Mouse (Mus musculus) liver, adult 2 months (tissue): Measurements from ENCODE around the gene Abhd17c. TPM values are rescaled to one million over a fixed set of nuclear protein-coding genes. Genes with fewer than 3 reads are reported as not detected.
"Not testable (repeated sequence)": the region's sequence is repeated elsewhere in the genome, so short reads cannot be mapped to it uniquely, and the experiment has no call there.

Source experiments
- DNase-seq: peaks from one replicate; pipeline ENCODE4 v3.0.0-alpha.2; 2011; ENCODE audit warnings: low read depth, low spot score; ENCODE audit errors: extremely low read depth
- H3K27ac ChIP-seq: fragments of 200-500 bp; replicated peaks from 2 replicates; pipeline ENCODE4 v1.5.1; 2012; ENCODE audit warnings: low read depth, mild to moderate bottlenecking, control low read depth, inconsistent platforms, low read length; ENCODE audit not compliant: insufficient read depth
- H3K27me3 ChIP-seq: fragments of 200-500 bp; 2 replicates; pipeline ENCODE4 v1.6.1; 2012; ENCODE audit warnings: mild to moderate bottlenecking, moderate library complexity, low read length, inconsistent platforms; ENCODE audit not compliant: control insufficient read depth, insufficient read depth
- H3K36me3 ChIP-seq: fragments of 200-500 bp; 2 replicates; pipeline ENCODE4 v1.6.1; 2012; ENCODE audit warnings: low read length, inconsistent platforms; ENCODE audit not compliant: control insufficient read depth, insufficient read depth
- H3K4me1 ChIP-seq: fragments of 200-500 bp; 2 replicates; pipeline ENCODE4 v1.6.1; 2011; ENCODE audit warnings: low read length; ENCODE audit not compliant: control insufficient read depth, insufficient read depth
- H3K4me3 ChIP-seq: fragments of 200-500 bp; 2 replicates; pipeline ENCODE4 v1.5.1; 2011; ENCODE audit warnings: low read depth, mild to moderate bottlenecking, control low read depth, low read length, moderate library complexity; ENCODE audit not compliant: insufficient read depth
- H3K79me2 ChIP-seq: fragments of 200-500 bp; 2 replicates; pipeline ENCODE4 v1.6.1; 2012; ENCODE audit warnings: inconsistent platforms, mild to moderate bottlenecking, low read length, moderate library complexity; ENCODE audit not compliant: control insufficient read depth, insufficient read depth
- H3K9ac ChIP-seq: fragments of 200-500 bp; 2 replicates; pipeline ENCODE4 v1.6.1; 2012; ENCODE audit warnings: low read depth, mild to moderate bottlenecking, control low read depth, inconsistent platforms, low read length
- CTCF ChIP-seq: fragments of 200-500 bp; IDR thresholded peaks from 2 replicates; pipeline ENCODE4 v1.5.1; 2011; ENCODE audit warnings: low read depth, low read length, control low read depth
- POLR2A ChIP-seq: fragments of 200-500 bp; IDR thresholded peaks from 2 replicates; pipeline ENCODE4 v1.6.1; 2011; ENCODE audit warnings: low read length, control low read depth; ENCODE audit not compliant: insufficient read depth; ENCODE audit errors: extremely low read depth
- WGBS: fragments of 180-500 bp; shearing (Covaris S2); methylation state at CpG from one replicate; pipeline ENCODE4 v1.1.7; 2018; 5-methylcytosine and 5-hydroxymethylcytosine counted together
- polyA plus RNA-seq: library from polyadenylated mRNA; depleted of rRNA; stranded (reverse); fragments of >200 nt; gene quantifications from 2 replicates; pipeline ENCODE4 v1.2.3, GENCODE M21; 2012
- total RNA-seq: library from RNA; depleted of rRNA; stranded (reverse); fragments of >200 nt; gene quantifications from 2 replicates; pipeline ENCODE4 v1.2.3, GENCODE M21; 2014

The Abhd17c gene
- total and polyA plus RNA-seq, 2 experiments = 32.4 to 102 TPM

DNA sequence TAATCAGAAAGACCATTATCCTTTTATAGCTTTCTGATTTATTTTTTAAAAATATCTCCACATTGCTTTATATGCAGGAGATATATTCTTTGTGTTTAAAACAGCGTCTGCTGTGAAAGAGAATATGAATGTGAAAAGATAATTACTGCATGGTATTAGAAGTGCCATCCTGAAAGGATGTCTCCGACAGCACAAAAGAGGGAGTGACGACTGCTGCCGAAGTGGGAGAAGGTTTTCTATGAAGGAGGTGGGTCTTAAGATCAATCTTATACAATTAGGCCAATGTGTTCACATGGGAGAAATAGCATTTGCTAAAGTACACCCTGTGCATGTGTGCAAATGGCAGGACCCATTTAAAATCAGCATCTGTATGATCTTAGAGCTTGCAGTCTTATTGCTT, 33.5 kb upstream of the Abhd17c start:
- H3K27me3 ChIP-seq = no peaks in the 10 kb centered on the region
- no peaks in the 10 kb centered on the region for H3K36me3 ChIP-seq
- WGBS = 95% methylated on average over 4 of the region's 4 CpGs
- TF ChIP-seq POLR2A = no peak
- TF ChIP-seq CTCF = no peak
- no peak overlapping the region for H3K27ac ChIP-seq
- H3K9ac ChIP-seq = no peak overlapping the region
- no peaks in the 10 kb centered on the region for H3K79me2 ChIP-seq
- H3K4me1 ChIP-seq = no peaks in the 10 kb centered on the region
- no peak overlapping the region for H3K4me3 ChIP-seq
- DNase-seq = no peak

DNA sequence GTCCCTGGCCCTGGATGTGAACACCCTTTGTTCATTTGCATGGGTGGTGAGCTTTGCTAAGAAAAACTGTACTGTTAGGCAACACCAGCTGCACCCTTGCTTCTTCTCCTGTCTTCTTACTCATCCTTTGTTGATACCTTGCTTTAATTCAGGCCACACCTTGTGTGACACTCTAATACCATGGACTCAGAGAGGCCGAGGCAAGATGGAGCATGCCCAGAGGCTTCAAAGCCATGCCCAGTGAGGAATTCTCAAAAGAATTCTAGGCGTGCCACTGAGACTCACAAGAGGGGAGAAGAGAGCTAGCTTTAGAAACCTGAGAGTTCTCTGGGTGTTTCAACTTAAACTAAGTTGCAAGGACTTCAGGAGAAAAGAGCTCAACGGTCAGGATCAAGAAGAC, 33.0 kb upstream of the Abhd17c start:
- DNase-seq = no peak
- Histone ChIP-seq H3K27me3 (no peaks in the 10 kb centered on the region), H3K79me2 (no peaks in the 10 kb centered on the region), H3K9ac (no peak overlapping the region), H3K4me1 (no peaks in the 10 kb centered on the region), H3K4me3 (no peak overlapping the region), H3K36me3 (no peaks in the 10 kb centered on the region), H3K27ac (no peak overlapping the region)
- WGBS = 89% methylated on average over 3 of the region's 3 CpGs
- no peak for TF ChIP-seq POLR2A
- no peak for TF ChIP-seq CTCF

GRCm38 (mm10) chr7:84178809-84179208, 27.1 kb upstream of the Abhd17c start:
- not testable (repeated sequence) for H3K27me3 ChIP-seq, H3K9ac ChIP-seq, H3K27ac ChIP-seq, H3K4me3 ChIP-seq, DNase-seq, H3K36me3 ChIP-seq, H3K79me2 ChIP-seq, H3K4me1 ChIP-seq
- WGBS = 71% methylated on average over 2 of the region's 2 CpGs

DNA sequence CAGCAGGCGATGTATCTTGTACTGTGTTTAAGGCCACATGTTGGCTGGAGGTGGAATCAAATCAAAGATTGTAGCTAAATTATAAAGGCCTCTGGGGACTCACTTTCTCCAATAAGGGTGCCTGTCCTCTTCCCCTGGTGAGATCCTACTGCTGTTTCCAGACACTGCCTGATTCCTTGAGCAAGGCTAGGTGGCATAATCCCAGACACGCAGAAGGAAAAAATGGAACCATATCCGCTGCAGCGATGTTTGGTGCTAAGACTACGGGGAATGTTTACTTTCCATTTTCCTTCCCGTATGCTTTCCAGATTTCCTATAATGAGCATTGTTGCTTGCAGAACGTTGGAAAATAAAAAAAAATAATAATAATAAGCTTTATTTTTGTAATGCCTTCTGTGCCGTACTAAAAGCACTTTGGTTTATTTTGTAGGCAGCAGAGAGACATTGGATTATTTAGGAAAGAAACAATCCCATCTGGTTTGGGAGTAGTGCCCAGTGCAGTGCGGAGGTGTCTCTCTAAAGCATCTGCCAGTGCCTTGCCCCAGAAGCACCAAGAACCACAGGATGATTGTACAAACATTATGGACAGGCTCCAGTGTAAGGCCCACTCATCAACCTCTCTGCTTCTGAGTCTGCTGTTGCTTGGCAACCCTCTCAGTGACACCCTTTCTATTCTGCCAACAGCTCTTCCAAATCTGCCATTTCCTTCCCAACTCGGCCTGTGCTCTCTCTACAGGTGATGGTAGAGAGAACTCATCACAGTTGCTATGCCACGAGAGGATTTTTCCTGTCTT, 23.2 kb upstream of the Abhd17c start:
- H3K36me3 ChIP-seq = no peaks in the 10 kb centered on the region
- no peaks in the 10 kb centered on the region for H3K27me3 ChIP-seq
- H3K4me3 ChIP-seq = no peak overlapping the region
- no peaks in the 10 kb centered on the region for H3K79me2 ChIP-seq
- H3K4me1 ChIP-seq = peaks cover 7% of the 10 kb centered on the region
- H3K9ac ChIP-seq = no peak overlapping the region
- 87% methylated on average over 11 of the region's 11 CpGs for WGBS
- TF ChIP-seq POLR2A = no peak
- no peak for TF ChIP-seq CTCF
- no peak overlapping the region for H3K27ac ChIP-seq
- no peak for DNase-seq

DNA sequence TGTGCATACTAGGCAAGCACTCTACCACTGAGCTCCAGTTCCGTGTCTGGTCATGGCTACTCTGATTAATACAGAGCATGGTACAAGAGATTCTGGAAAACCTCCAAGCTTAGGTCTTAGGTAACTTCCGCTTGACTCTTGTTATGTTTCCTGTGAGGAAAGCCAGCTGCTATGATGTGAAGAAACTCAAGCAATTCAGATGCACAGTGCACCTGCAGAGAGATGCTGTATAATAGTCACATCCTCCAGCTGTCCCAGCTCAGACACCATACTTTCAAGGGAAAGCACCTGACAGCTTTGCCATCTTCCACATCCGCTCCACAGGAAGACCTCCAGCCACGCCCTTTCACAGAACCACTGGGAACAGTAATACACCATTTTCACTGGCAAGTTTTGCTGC, 21.7 kb upstream of the Abhd17c start:
- 66% methylated on average over 4 of the region's 4 CpGs for WGBS
- no peak for TF ChIP-seq POLR2A
- no peak for TF ChIP-seq CTCF
- H3K4me3 ChIP-seq = no peak overlapping the region
- no peak overlapping the region for H3K27ac ChIP-seq
- no peaks in the 10 kb centered on the region for H3K79me2 ChIP-seq
- H3K9ac ChIP-seq = no peak overlapping the region
- H3K27me3 ChIP-seq = no peaks in the 10 kb centered on the region
- H3K4me1 ChIP-seq = peaks cover 8% of the 10 kb centered on the region
- no peak for DNase-seq
- H3K36me3 ChIP-seq = no peaks in the 10 kb centered on the region

GRCm38 (mm10) chr7:84171177-84171787, 19.6 kb upstream of the Abhd17c start:
- Histone ChIP-seq H3K36me3 (no peaks in the 10 kb centered on the region), H3K79me2 (no peaks in the 10 kb centered on the region), H3K4me3 (no peak overlapping the region), H3K9ac (no peak overlapping the region), H3K27me3 (no peaks in the 10 kb centered on the region), H3K27ac (peak overlapping the region; percentile 84), H3K4me1 (peaks cover 18% of the 10 kb centered on the region)
- peak; percentile 98 for DNase-seq
- no peak for TF ChIP-seq POLR2A
- no peak for TF ChIP-seq CTCF
- WGBS = 19% methylated on average over 1 of the region's 1 CpGs
